Mouse (Mus musculus) heart, postnatal 25 days (tissue): Measurements from ENCODE around the gene Itgav. TPM values are rescaled to one million over a fixed set of nuclear protein-coding genes. Genes with fewer than 3 reads are reported as not detected.

ENCODE experiments used
- DNase-seq: peaks from one replicate; pipeline ENCODE4 v3.0.0; 2022; ENCODE audit warnings: low spot score
- intact Hi-C: fragments of 180-260 bp; cut with DNase I; formaldehyde crosslinking; loops from one replicate; pipeline ENCODE4 v1.15.1; 2025
- total RNA-seq, 2 experiments: library from RNA; stranded (reverse); gene quantifications; 2 replicates each; pipeline ENCODE4 v1.2.3; 2021

The Itgav gene
- total RNA-seq, 2 experiments from 2014 or later = 36.7 to 38.3 TPM

GRCm38 (mm10) chr2:83792102-83792501 is 67.9 kb downstream of the Itgav start:
- DNase-seq = no peak
- intact Hi-C loops = no loop called here

- DNase-seq = no peak
- intact Hi-C loops = no loop called here
These were observed 71.6 kb downstream of the Itgav start for GRCm38 (mm10) chr2:83795766-83796165.

- intact Hi-C loops = no loop called here
- no peak for DNase-seq
These were observed 73.8 kb downstream of the Itgav start for GRCm38 (mm10) chr2:83797902-83798497.

- DNase-seq = peak; percentile 38
- intact Hi-C loops = no loop called here
These were observed 88.5 kb downstream of the Itgav start, which contains the start of gene Fam171b for GRCm38 (mm10) chr2:83812483-83813272. Fam171b (plus strand) TSS chr2:83812636.

- intact Hi-C loops = no loop called here
- DNase-seq = no peak
These were observed 89.2 kb downstream of the Itgav start for GRCm38 (mm10) chr2:83813273-83813892.

GRCm38 (mm10) chr2:83814009-83814408 is 89.8 kb downstream of the Itgav start:
- intact Hi-C loops = no loop called here
- DNase-seq = no peak

GRCm38 (mm10) chr2:83816147-83816546 is 92.0 kb downstream of the Itgav start:
- DNase-seq = no peak
- intact Hi-C loops = no loop called here

GRCm38 (mm10) chr2:83825161-83825560 is 101.0 kb downstream of the Itgav start:
- intact Hi-C loops = no loop called here
- DNase-seq = no peak

- intact Hi-C loops = no loop called here
These were observed 104.8 kb downstream of the Itgav start for GRCm38 (mm10) chr2:83828895-83829539.

GRCm38 (mm10) chr2:83832903-83833302 is 108.7 kb downstream of the Itgav start:
- intact Hi-C loops = no loop called here
- DNase-seq = no peak

More at GRCm38 (mm10) chr2:83828895-83829539, 104.8 kb downstream of the Itgav start:
- no peak for DNase-seq

- no peak for DNase-seq
- intact Hi-C loops = no loop called here
These were observed 111.3 kb downstream of the Itgav start for GRCm38 (mm10) chr2:83835313-83836070.

- no peak for DNase-seq
- intact Hi-C loops = no loop called here
These were observed 124.3 kb downstream of the Itgav start for GRCm38 (mm10) chr2:83848495-83848894.

GRCm38 (mm10) chr2:83853423-83853822 is 129.2 kb downstream of the Itgav start:
- intact Hi-C loops = no loop called here
- DNase-seq = no peak

- intact Hi-C loops = no loop called here
- no peak for DNase-seq
These were observed 132.0 kb downstream of the Itgav start for GRCm38 (mm10) chr2:83856236-83856635.

Other genes with a start within 250 kb of the Itgav start
- 10 to 100 TPM; 48.8 to 52.3 TPM for gene Zc3h15, start 80.0 kb upstream of the Itgav start, total RNA-seq
- 1 to 10 TPM in 1 of 2 experiments, under 1 TPM in 1; 0.81 to 1.4 TPM for gene Fam171b, start 88.2 kb downstream of the Itgav start, total RNA-seq
- gene Zswim2, start 216.8 kb downstream of the Itgav start, total RNA-seq = not detected
- under 1 TPM; 0.67 to 0.68 TPM for gene Gm13698, start 231.3 kb downstream of the Itgav start, total RNA-seq
- gene Gm13693, start 237.1 kb downstream of the Itgav start, total RNA-seq = under 1 TPM; 0.67 to 0.68 TPM
- gene Gm13695, start 242.9 kb downstream of the Itgav start, total RNA-seq = under 1 TPM; 0.67 to 0.68 TPM
- under 1 TPM; 0.67 to 0.68 TPM for gene Gm13696, start 248.7 kb downstream of the Itgav start, total RNA-seq